Mouse (Mus musculus) olfactory bulb, adult 2 months (tissue): ENCODE measurements around the gene Acaca. TPM values are rescaled to one million over a fixed set of nuclear protein-coding genes. Genes with fewer than 3 reads are reported as not detected.
A peak's percentile ranks its signal among the peaks of the same experiment; 100 is the strongest.

ENCODE experiments used
- H3K27ac ChIP-seq: fragments of 200-500 bp; 2 replicates; pipeline ENCODE4 v1.5.1; 2012; ENCODE audit warnings: low read depth, low read length; ENCODE audit not compliant: insufficient read depth
- H3K4me1 ChIP-seq: fragments of 200-500 bp; 2 replicates; pipeline ENCODE4 v1.6.1; 2012; ENCODE audit warnings: low read length; ENCODE audit not compliant: control insufficient read depth, insufficient read depth
- H3K4me3 ChIP-seq: fragments of 200-500 bp; 2 replicates; pipeline ENCODE4 v1.5.1; 2012; ENCODE audit warnings: mild to moderate bottlenecking, low read depth, low read length, moderate library complexity; ENCODE audit not compliant: insufficient read depth
- CTCF ChIP-seq: fragments of 200-500 bp; IDR thresholded peaks from 2 replicates; pipeline ENCODE4 v1.5.1; 2012; ENCODE audit warnings: low read depth, mild to moderate bottlenecking, low read length, moderate library complexity; ENCODE audit not compliant: insufficient read depth
- POLR2A ChIP-seq: fragments of 200-500 bp; IDR thresholded peaks from 2 replicates; pipeline ENCODE4 v1.6.1; 2012; ENCODE audit warnings: mild to moderate bottlenecking, low read depth, low read length, moderate library complexity; ENCODE audit not compliant: insufficient read depth
- WGBS: fragments of 180-500 bp; shearing (Covaris S2); methylation state at CpG from one replicate; pipeline ENCODE4 v1.1.7; 2018; 5-methylcytosine and 5-hydroxymethylcytosine counted together
- polyA plus RNA-seq: library from polyadenylated mRNA; stranded (reverse); fragments of >200 nt; gene quantifications from 2 replicates; pipeline ENCODE4 v1.2.4, GENCODE M21; 2012; ENCODE audit warnings: low replicate concordance; ENCODE audit not compliant: missing spikeins, insufficient read depth, insufficient read length

Acaca gene
- polyA plus RNA-seq, 1 experiment: 53.0 TPM

- TF ChIP-seq POLR2A (no peak), CTCF (no peak)
- H3K4me1 ChIP-seq: no peaks in the 10 kb centered on the region
- 85% methylated on average over 2 of the region's 2 CpGs for WGBS
- H3K27ac ChIP-seq: no peak overlapping the region
- H3K4me3 ChIP-seq: no peak overlapping the region
Measured at GRCm38 (mm10) chr11:84107137-84107536, 22.3 kb upstream of the Acaca start.

GRCm38 (mm10) chr11:84113623-84114022, 15.8 kb upstream of the Acaca start:
- 88% methylated on average over 5 of the region's 5 CpGs for WGBS
- H3K4me3 ChIP-seq: no peak overlapping the region
- no peak overlapping the region for H3K27ac ChIP-seq
- peaks cover 3% of the 10 kb centered on the region for H3K4me1 ChIP-seq
- TF ChIP-seq POLR2A (no peak), CTCF (no peak)

GRCm38 (mm10) chr11:84115646-84116045, 13.8 kb upstream of the Acaca start:
- peaks cover 3% of the 10 kb centered on the region for H3K4me1 ChIP-seq
- no peak overlapping the region for H3K27ac ChIP-seq
- 69% methylated on average over 9 of the region's 9 CpGs for WGBS
- no peak for TF ChIP-seq CTCF
- TF ChIP-seq POLR2A: no peak
- H3K4me3 ChIP-seq: no peak overlapping the region

- WGBS: 65% methylated on average over 2 of the region's 2 CpGs
- peaks cover 3% of the 10 kb centered on the region for H3K4me1 ChIP-seq
- TF ChIP-seq POLR2A (no peak), CTCF (no peak)
- H3K27ac ChIP-seq: no peak overlapping the region
- H3K4me3 ChIP-seq: no peak overlapping the region
Measured at GRCm38 (mm10) chr11:84116221-84116620, 13.3 kb upstream of the Acaca start.

GRCm38 (mm10) chr11:84117431-84117830, 12.0 kb upstream of the Acaca start:
- TF ChIP-seq POLR2A (no peak), CTCF (no peak)
- Histone ChIP-seq H3K4me1 (peaks cover 2% of the 10 kb centered on the region), H3K27ac (no peak overlapping the region), H3K4me3 (no peak overlapping the region)
- WGBS: 98% methylated on average over 4 of the region's 4 CpGs

GRCm38 (mm10) chr11:84121051-84121956, 8.2 kb upstream of the Acaca start:
- Histone ChIP-seq H3K4me3 (no peak overlapping the region), H3K4me1 (no peaks in the 10 kb centered on the region), H3K27ac (no peak overlapping the region)
- TF ChIP-seq CTCF: no peak
- WGBS: 75% methylated on average over 12 of the region's 12 CpGs

- WGBS: 67% methylated on average over 4 of the region's 4 CpGs
- TF ChIP-seq CTCF: no peak
- TF ChIP-seq POLR2A: no peak
- H3K4me3 ChIP-seq: no peak overlapping the region
- no peak overlapping the region for H3K27ac ChIP-seq
- peaks cover 3% of the 10 kb centered on the region; the same call in 1 of the 2 replicates for H3K4me1 ChIP-seq
Measured at GRCm38 (mm10) chr11:84127977-84128376, 1.5 kb upstream of the Acaca start.

GRCm38 (mm10) chr11:84129799-84130185, 320 bp downstream of the Acaca start:
- H3K27ac ChIP-seq: no peak overlapping the region
- no peak for TF ChIP-seq POLR2A
- TF ChIP-seq CTCF: no peak

GRCm38 (mm10) chr11:84134331-84134860, 4.9 kb downstream of the Acaca start:
- WGBS: 99% methylated on average over 2 of the region's 2 CpGs
- TF ChIP-seq POLR2A: no peak
- no peak for TF ChIP-seq CTCF
- Histone ChIP-seq H3K4me3 (no peak overlapping the region), H3K4me1 (peaks cover 3% of the 10 kb centered on the region; the same call in 1 of the 2 replicates), H3K27ac (no peak overlapping the region)

More at GRCm38 (mm10) chr11:84129799-84130185, 320 bp downstream of the Acaca start:
- 3% methylated on average over 11 of the region's 11 CpGs for WGBS
- peaks cover 3% of the 10 kb centered on the region; the same call in 1 of the 2 replicates for H3K4me1 ChIP-seq
- H3K4me3 ChIP-seq: peak overlapping the region; percentile 85
